Mouse (Mus musculus) liver, postnatal 0 days (tissue): ENCODE measurements around the gene Cerkl. TPM values are rescaled to one million over a fixed set of nuclear protein-coding genes. Genes with fewer than 3 reads are reported as not detected.
A peak's percentile ranks its signal among the peaks of the same experiment; 100 is the strongest.

ENCODE experiments used
- ATAC-seq: fragments of 200-750 bp; cut with Nextera tagmentation; 2 replicates; pipeline ENCODE4 v1.8.0; 2017; ENCODE audit warnings: mild to moderate bottlenecking, moderate library complexity
- DNase-seq: peaks from one replicate; pipeline ENCODE4 v3.0.0-alpha.2; 2016
- H3K27ac ChIP-seq: fragments of 300-500 bp; sonication (generic); 2 replicates; pipeline ENCODE4 v1.5.1; 2014; ENCODE audit warnings: antibody characterized with exemption, moderate library complexity, mild to moderate bottlenecking, low read depth
- H3K27me3 ChIP-seq: fragments of 300-500 bp; sonication (generic); 2 replicates; pipeline ENCODE4 v1.6.1; 2014; ENCODE audit warnings: low read length, control low read depth, mixed read lengths; ENCODE audit not compliant: insufficient read depth
- H3K36me3 ChIP-seq: fragments of 300-500 bp; sonication (generic); replicated peaks from 2 replicates; pipeline ENCODE4 v1.6.1; 2014; ENCODE audit warnings: mild to moderate bottlenecking, control low read depth, low read length, moderate library complexity, mixed read lengths; ENCODE audit not compliant: insufficient read depth
- H3K4me1 ChIP-seq: fragments of 300-500 bp; sonication (generic); 2 replicates; pipeline ENCODE4 v1.6.1; 2014; ENCODE audit warnings: antibody characterized with exemption, mild to moderate bottlenecking, control low read depth; ENCODE audit not compliant: insufficient read depth
- H3K4me2 ChIP-seq: fragments of 300-500 bp; sonication (generic); 2 replicates; pipeline ENCODE4 v1.6.1; 2014; ENCODE audit warnings: low read depth, mild to moderate bottlenecking, low read length, moderate library complexity, mixed read lengths
- H3K4me3 ChIP-seq: fragments of 300-500 bp; sonication (generic); 2 replicates; pipeline ENCODE4 v1.5.1; 2014; ENCODE audit warnings: low read depth, low read length
- H3K9ac ChIP-seq: fragments of 300-500 bp; sonication (generic); replicated peaks from 2 replicates; pipeline ENCODE4 v1.6.1; 2014; ENCODE audit warnings: mild to moderate bottlenecking, moderate library complexity
- H3K9me3 ChIP-seq: fragments of 300-500 bp; sonication (generic); 2 replicates; pipeline ENCODE4 v1.6.1; 2016; ENCODE audit warnings: mild to moderate bottlenecking, control low read depth, low read length, mixed read lengths
- CTCF ChIP-seq: sonication (generic); IDR thresholded peaks from 2 replicates; pipeline ENCODE4 v1.5.1; 2016; ENCODE audit warnings: antibody characterized with exemption, low read depth
- EP300 ChIP-seq: IDR thresholded peaks from 2 replicates; pipeline ENCODE4 v1.6.1; 2016; ENCODE audit warnings: antibody characterized with exemption, low read depth, mild to moderate bottlenecking
- WGBS: fragments of 180-500 bp; shearing (Covaris S2); extraction: QIAGEN DNeasy Blood & Tissue Kit; methylation state at CpG from one replicate; pipeline ENCODE4 v1.1.7; 2014; ENCODE audit not compliant: insufficient replicate concordance; 5-methylcytosine and 5-hydroxymethylcytosine counted together
- polyA plus RNA-seq: library from polyadenylated mRNA; unstranded; fragments of >200 nt; fragmentation: Nextera tagmentation; extraction: Ambion mirVana; gene quantifications from 2 replicates; pipeline ENCODE4 v1.2.1, GENCODE M21; 2015

Gene Cerkl
- polyA plus RNA-seq, 1 experiment from 2014 or later, result 6.6 TPM

GRCm38 (mm10) chr2:79454786-79455446, 1.7 kb downstream of the Cerkl start:
- DNase-seq, result no peak
- H3K4me3 ChIP-seq, result no peak overlapping the region
- no peak overlapping the region for H3K4me2 ChIP-seq
- H3K27ac ChIP-seq, result no peak overlapping the region
- H3K36me3 ChIP-seq, result no peaks in the 10 kb centered on the region
- 20% methylated on average over 15 of the region's 15 CpGs for WGBS
- no peaks in the 10 kb centered on the region for H3K9me3 ChIP-seq
- peaks cover 63% of the 10 kb centered on the region for H3K27me3 ChIP-seq
- H3K9ac ChIP-seq, result no peak overlapping the region
- no peak for ATAC-seq
- peaks cover 5% of the 10 kb centered on the region; the same call in 1 of the 2 replicates for H3K4me1 ChIP-seq
- TF ChIP-seq CTCF (no peak), EP300 (no peak)

GRCm38 (mm10) chr2:79453901-79454781, 2.4 kb downstream of the Cerkl start:
- WGBS, result 4% methylated on average over 55 of the region's 55 CpGs
- peak; percentile 51; the same call in 1 of the 2 replicates for ATAC-seq

GRCm38 (mm10) chr2:79451438-79451837, 5.1 kb downstream of the Cerkl start:
- H3K9ac ChIP-seq, result no peak overlapping the region
- no peaks in the 10 kb centered on the region for H3K9me3 ChIP-seq
- ATAC-seq, result no peak
- H3K4me3 ChIP-seq, result no peak overlapping the region
- no peak overlapping the region for H3K4me2 ChIP-seq
- peaks cover under 1% of the 10 kb centered on the region; the same call in 1 of the 2 replicates for H3K4me1 ChIP-seq
- H3K36me3 ChIP-seq, result no peaks in the 10 kb centered on the region
- WGBS, result 40% methylated on average over 5 of the region's 5 CpGs
- TF ChIP-seq EP300 (no peak), CTCF (no peak)
- H3K27me3 ChIP-seq, result peaks cover 28% of the 10 kb centered on the region
- DNase-seq, result no peak
- H3K27ac ChIP-seq, result no peak overlapping the region

More at GRCm38 (mm10) chr2:79453901-79454781, 2.4 kb downstream of the Cerkl start:
- peaks cover 55% of the 10 kb centered on the region for H3K27me3 ChIP-seq
- H3K9ac ChIP-seq, result no peak overlapping the region
- H3K4me2 ChIP-seq, result peak overlapping the region; percentile 76
- no peak for TF ChIP-seq EP300
- no peak for TF ChIP-seq CTCF
- no peaks in the 10 kb centered on the region for H3K9me3 ChIP-seq
- H3K27ac ChIP-seq, result no peak overlapping the region
- H3K4me1 ChIP-seq, result peaks cover 5% of the 10 kb centered on the region; the same call in 1 of the 2 replicates
- H3K4me3 ChIP-seq, result peak overlapping the region; percentile 44
- H3K36me3 ChIP-seq, result no peaks in the 10 kb centered on the region
- peak; percentile 81 for DNase-seq

GRCm38 (mm10) chr2:79450684-79451394, 5.7 kb downstream of the Cerkl start:
- Histone ChIP-seq H3K4me2 (no peak overlapping the region), H3K36me3 (no peaks in the 10 kb centered on the region), H3K9ac (no peak overlapping the region), H3K4me3 (no peak overlapping the region), H3K4me1 (no peaks in the 10 kb centered on the region), H3K27ac (no peak overlapping the region), H3K27me3 (peaks cover 22% of the 10 kb centered on the region), H3K9me3 (no peaks in the 10 kb centered on the region)
- TF ChIP-seq EP300, result no peak
- no peak for TF ChIP-seq CTCF
- DNase-seq, result no peak
- no peak for ATAC-seq
- 68% methylated on average over 4 of the region's 4 CpGs for WGBS

- TF ChIP-seq EP300, result no peak
- no peak for TF ChIP-seq CTCF
- Histone ChIP-seq H3K27ac (no peak overlapping the region), H3K4me1 (no peaks in the 10 kb centered on the region), H3K4me2 (no peak overlapping the region), H3K4me3 (no peak overlapping the region), H3K9me3 (no peaks in the 10 kb centered on the region), H3K36me3 (no peaks in the 10 kb centered on the region), H3K9ac (no peak overlapping the region), H3K27me3 (peaks cover 7% of the 10 kb centered on the region)
- no peak for ATAC-seq
- WGBS, result 61% methylated on average over 4 of the region's 4 CpGs
- no peak for DNase-seq
Measured at GRCm38 (mm10) chr2:79449371-79449770, 7.2 kb downstream of the Cerkl start.

GRCm38 (mm10) chr2:79447198-79447597, 9.4 kb downstream of the Cerkl start:
- TF ChIP-seq EP300 (no peak), CTCF (no peak)
- no peaks in the 10 kb centered on the region for H3K27me3 ChIP-seq
- H3K36me3 ChIP-seq, result no peaks in the 10 kb centered on the region
- 68% methylated on average over 1 of the region's 1 CpGs for WGBS
- no peak overlapping the region for H3K4me2 ChIP-seq
- no peak for DNase-seq
- no peak overlapping the region for H3K9ac ChIP-seq
- no peak for ATAC-seq
- no peak overlapping the region for H3K27ac ChIP-seq
- H3K4me1 ChIP-seq, result no peaks in the 10 kb centered on the region
- H3K4me3 ChIP-seq, result no peak overlapping the region
- no peaks in the 10 kb centered on the region for H3K9me3 ChIP-seq
